Comparison of ENCODE assay signal across 10 mouse cellular contexts in the genomic region with DNA sequence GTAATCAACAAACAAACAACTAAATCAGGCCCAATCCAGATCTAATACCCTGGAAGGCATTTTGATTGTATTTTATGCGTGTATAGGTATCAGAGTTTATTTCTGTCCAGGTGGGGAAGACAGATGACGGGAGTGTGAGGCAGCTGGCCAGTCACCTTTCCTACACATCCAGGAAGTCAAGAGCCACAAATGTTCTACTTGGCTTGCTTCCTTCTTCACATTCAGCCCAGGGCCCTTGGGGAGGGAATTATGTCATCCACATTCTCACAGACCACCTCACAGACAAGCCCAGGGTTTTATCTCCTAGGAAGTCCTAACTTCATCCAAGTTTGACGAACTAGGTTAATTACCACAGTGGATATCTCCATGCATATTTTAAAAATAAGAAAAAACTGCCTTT.
DNase-seq lines count a peak whose midpoint lies in the region; ATAC-seq and TF ChIP-seq lines count a peak whose summit lies in the region.
"Had no signal": no experiment of that assay in that cellular context is flagged by ENCODE, and none has a peak within 500 bp of the region (broad histone marks: within the 10 kb centered on the region; RNA-seq: fewer than 3 reads in every experiment).

No protein-coding gene starts in this region.

- DNase-seq in midbrain, postnatal 0 days (ENCODE audit: low spot score), result peak; percentile 37
- no peak for DNase-seq in midbrain, embryonic 11.5 days (ENCODE audit: low spot score, missing footprints)
- DNase-seq: cerebellum, adult 8-10 months had no signal

- H3K9ac ChIP-seq in hindbrain, embryonic 15.5 days, result no peak overlapping the region
- no peak overlapping the region for H3K9ac ChIP-seq in hindbrain, embryonic 13.5 days
- H3K9ac ChIP-seq in midbrain, postnatal 0 days (replicated peaks; ENCODE audit: low read length, poor library complexity, severe bottlenecking), result no peak overlapping the region
- no peak overlapping the region for H3K9ac ChIP-seq in midbrain, embryonic 11.5 days (ENCODE audit: low read length)
- no peak overlapping the region for H3K9ac ChIP-seq in heart, embryonic 14.5 days (ENCODE audit: low read length)
- H3K9ac ChIP-seq in stomach, embryonic 16.5 days (ENCODE audit: low read length), result no peak overlapping the region
- H3K9ac ChIP-seq in kidney, embryonic 15.5 days, result no peak overlapping the region
- H3K9ac ChIP-seq: lung, embryonic 15.5 days had no signal

- peak overlapping the region; percentile 64; the same call in 1 of the 2 replicates for H3K27ac ChIP-seq in hindbrain, embryonic 15.5 days (replicated peaks)
- H3K27ac ChIP-seq in hindbrain, embryonic 13.5 days, result no peak overlapping the region
- no peak overlapping the region for H3K27ac ChIP-seq in midbrain, postnatal 0 days (ENCODE audit: low read depth, low read length)
- H3K27ac ChIP-seq in midbrain, embryonic 11.5 days (ENCODE audit: low read depth, low read length), result no peak overlapping the region
- H3K27ac ChIP-seq in heart, embryonic 14.5 days (replicated peaks in 1 of 2; ENCODE audit: control insufficient read depth in 1 of 2, insufficient read depth in 1 of 2, low read depth in 2 of 2, low read length in 2 of 2), result peak overlapping the region; percentile 39 to 40; a peak in 3 of 4 replicates
- peak overlapping the region; percentile 58 for H3K27ac ChIP-seq in stomach, embryonic 16.5 days (ENCODE audit: low read length)
- no peak overlapping the region for H3K27ac ChIP-seq in kidney, embryonic 15.5 days
- H3K27ac ChIP-seq: lung, embryonic 15.5 days had no signal

- no peak overlapping the region for H3K4me3 ChIP-seq in hindbrain, embryonic 15.5 days
- no peak overlapping the region for H3K4me3 ChIP-seq in hindbrain, embryonic 13.5 days
- no peak overlapping the region for H3K4me3 ChIP-seq in midbrain, postnatal 0 days (ENCODE audit: low read depth, low read length)
- no peak overlapping the region for H3K4me3 ChIP-seq in midbrain, embryonic 11.5 days (ENCODE audit: low read depth, low read length)
- no peak overlapping the region for H3K4me3 ChIP-seq in heart, embryonic 14.5 days (ENCODE audit: control insufficient read depth in 1 of 2, insufficient read depth in 1 of 2, low read depth in 1 of 2, low read length in 2 of 2)
- H3K4me3 ChIP-seq in stomach, embryonic 16.5 days (replicated peaks; ENCODE audit: low read length), result no peak overlapping the region
- no peak overlapping the region for H3K4me3 ChIP-seq in kidney, embryonic 15.5 days (replicated peaks)
- H3K4me3 ChIP-seq: lung, embryonic 15.5 days had no signal

- TF ChIP-seq CTCF in midbrain, postnatal 0 days (IDR thresholded peaks at IDR 0.05), result no peak

- no peaks in the 10 kb centered on the region for H3K27me3 ChIP-seq in hindbrain, embryonic 15.5 days
- no peaks in the 10 kb centered on the region for H3K27me3 ChIP-seq in hindbrain, embryonic 13.5 days
- H3K27me3 ChIP-seq in midbrain, postnatal 0 days (ENCODE audit: insufficient read depth, low read length), result no peaks in the 10 kb centered on the region
- no peaks in the 10 kb centered on the region for H3K27me3 ChIP-seq in midbrain, embryonic 11.5 days (ENCODE audit: control insufficient read depth, insufficient read depth, low read length)
- no peaks in the 10 kb centered on the region for H3K27me3 ChIP-seq in heart, embryonic 14.5 days (ENCODE audit: control insufficient read depth, insufficient read depth, low read length)
- H3K27me3 ChIP-seq in stomach, embryonic 16.5 days (ENCODE audit: control insufficient read depth, insufficient read depth, low read length), result no peaks in the 10 kb centered on the region
- H3K27me3 ChIP-seq in kidney, embryonic 15.5 days, result no peaks in the 10 kb centered on the region
- H3K27me3 ChIP-seq: lung, embryonic 15.5 days had no signal

- no peaks in the 10 kb centered on the region for H3K9me3 ChIP-seq in hindbrain, embryonic 15.5 days
- no peaks in the 10 kb centered on the region for H3K9me3 ChIP-seq in hindbrain, embryonic 13.5 days
- no peaks in the 10 kb centered on the region for H3K9me3 ChIP-seq in midbrain, postnatal 0 days (ENCODE audit: low read length)
- H3K9me3 ChIP-seq in midbrain, embryonic 11.5 days (ENCODE audit: control insufficient read depth, low read length), result no peaks in the 10 kb centered on the region
- H3K9me3 ChIP-seq in heart, embryonic 14.5 days (ENCODE audit: control insufficient read depth, low read length), result no peaks in the 10 kb centered on the region
- no peaks in the 10 kb centered on the region for H3K9me3 ChIP-seq in stomach, embryonic 16.5 days (replicated peaks; ENCODE audit: control insufficient read depth, low read length)
- H3K9me3 ChIP-seq in kidney, embryonic 15.5 days (replicated peaks), result no peaks in the 10 kb centered on the region
- H3K9me3 ChIP-seq: lung, embryonic 15.5 days had no signal

- no peak overlapping the region for H3K4me2 ChIP-seq in hindbrain, embryonic 15.5 days
- H3K4me2 ChIP-seq in hindbrain, embryonic 13.5 days, result no peak overlapping the region
- no peak overlapping the region for H3K4me2 ChIP-seq in midbrain, postnatal 0 days (ENCODE audit: low read depth, low read length, poor library complexity, severe bottlenecking)
- H3K4me2 ChIP-seq in midbrain, embryonic 11.5 days, result no peak overlapping the region
- H3K4me2 ChIP-seq in heart, embryonic 14.5 days (ENCODE audit: low read length), result peak overlapping the region; percentile 16; the same call in 1 of the 2 replicates
- no peak overlapping the region for H3K4me2 ChIP-seq in stomach, embryonic 16.5 days (ENCODE audit: low read depth, low read length)
- H3K4me2 ChIP-seq in kidney, embryonic 15.5 days, result no peak overlapping the region
- H3K4me2 ChIP-seq: lung, embryonic 15.5 days had no signal

- peaks cover 15% of the 10 kb centered on the region; the same call in 1 of the 2 replicates for H3K4me1 ChIP-seq in hindbrain, embryonic 15.5 days (replicated peaks)
- peaks cover 5% of the 10 kb centered on the region for H3K4me1 ChIP-seq in hindbrain, embryonic 13.5 days (replicated peaks)
- peaks cover 4% of the 10 kb centered on the region; the same call in 1 of the 2 replicates for H3K4me1 ChIP-seq in midbrain, postnatal 0 days (ENCODE audit: insufficient read depth, low read length)
- peaks cover 4% of the 10 kb centered on the region; the same call in 1 of the 2 replicates for H3K4me1 ChIP-seq in midbrain, embryonic 11.5 days (ENCODE audit: control insufficient read depth, insufficient read depth, low read length)
- peaks cover 7 to 17% of the 10 kb centered on the region in 2 experiments for H3K4me1 ChIP-seq in heart, embryonic 14.5 days (ENCODE audit: control insufficient read depth in 2 of 2, insufficient read depth in 2 of 2, low read length in 2 of 2)
- peaks cover 11% of the 10 kb centered on the region for H3K4me1 ChIP-seq in stomach, embryonic 16.5 days (ENCODE audit: control insufficient read depth, insufficient read depth, low read length)
- no peaks in the 10 kb centered on the region for H3K4me1 ChIP-seq in kidney, embryonic 15.5 days

- no peak for ATAC-seq in hindbrain, embryonic 15.5 days (ENCODE audit: low FRiP score, low read depth)
- no peak for ATAC-seq in hindbrain, embryonic 13.5 days (ENCODE audit: low FRiP score)
- no peak for ATAC-seq in midbrain, postnatal 0 days (ENCODE audit: low FRiP score)
- no peak for ATAC-seq in midbrain, embryonic 11.5 days (ENCODE audit: low FRiP score)
- ATAC-seq in heart, embryonic 14.5 days (ENCODE audit: insufficient number of reproducible peaks, insufficient read depth, low FRiP score, low read depth), result no peak
- ATAC-seq in stomach, embryonic 16.5 days (ENCODE audit: insufficient read depth, low FRiP score), result 0 out of 2 replicates have a peak, but pooled peaks have one; percentile 7
- no peak for ATAC-seq in kidney, embryonic 15.5 days (replicated peaks; ENCODE audit: low FRiP score)
- ATAC-seq: inflammation-experienced regulatory T-cells, adult 6 months had no signal

- WGBS in hindbrain, embryonic 15.5 days, result 70% methylated on average over 3 of the region's 3 CpGs
- WGBS in hindbrain, embryonic 13.5 days, result 88% methylated on average over 3 of the region's 3 CpGs
- 63% methylated on average over 3 of the region's 3 CpGs for WGBS in midbrain, postnatal 0 days
- WGBS in midbrain, embryonic 11.5 days, result 89% methylated on average over 3 of the region's 3 CpGs
- 47% methylated on average over 3 of the region's 3 CpGs for WGBS in heart, embryonic 14.5 days
- 71% methylated on average over 3 of the region's 3 CpGs for WGBS in stomach, embryonic 16.5 days
- WGBS in kidney, embryonic 15.5 days, result 80% methylated on average over 3 of the region's 3 CpGs

- H3K36me3 ChIP-seq in hindbrain, embryonic 15.5 days, result no peaks in the 10 kb centered on the region
- no peaks in the 10 kb centered on the region for H3K36me3 ChIP-seq in hindbrain, embryonic 13.5 days
- no peaks in the 10 kb centered on the region for H3K36me3 ChIP-seq in midbrain, postnatal 0 days (ENCODE audit: insufficient read depth, low read length)
- H3K36me3 ChIP-seq in midbrain, embryonic 11.5 days (ENCODE audit: control insufficient read depth, insufficient read depth, low read length), result no peaks in the 10 kb centered on the region
- H3K36me3 ChIP-seq in heart, embryonic 14.5 days (ENCODE audit: control insufficient read depth, insufficient read depth, low read length), result no peaks in the 10 kb centered on the region
- H3K36me3 ChIP-seq in stomach, embryonic 16.5 days (ENCODE audit: control insufficient read depth, insufficient read depth, low read length), result no peaks in the 10 kb centered on the region
- no peaks in the 10 kb centered on the region for H3K36me3 ChIP-seq in kidney, embryonic 15.5 days
- H3K36me3 ChIP-seq: lung, embryonic 15.5 days had no signal

Comparison
In these comparisons a context has a peak if more than half of its experiments do, and no peak if none do; other contexts are left out.
1. H3K27ac ChIP-seq: peak in hindbrain, embryonic 15.5 days (single experiment), heart, embryonic 14.5 days (2 of 2) and stomach, embryonic 16.5 days (single experiment); none in hindbrain, embryonic 13.5 days (single experiment), midbrain, postnatal 0 days (single experiment), midbrain, embryonic 11.5 days (single experiment) and kidney, embryonic 15.5 days (single experiment).